Mouse (Mus musculus): ENCODE results near the gene Il31ra.
"Not testable (repeated sequence)": the region's sequence is repeated elsewhere in the genome, so short reads cannot be mapped to it uniquely, and the experiment has no call there.

Gene Il31ra

GRCm38 (mm10) chr13:112594260-112594659, at the start of gene Il31ra:
TSS of gene Il31ra (minus strand) at chr13:112594360.
- DNase-seq: not testable (repeated sequence)

GRCm38 (mm10) chr13:112642897-112643296, 48.7 kb upstream of the Il31ra start:
- DNase-seq: no peak

GRCm38 (mm10) chr13:112639111-112639510, 45.0 kb upstream of the Il31ra start:
- no peak for DNase-seq

- no peak for DNase-seq
These were observed 42.3 kb upstream of the Il31ra start for GRCm38 (mm10) chr13:112636498-112636897.

- peak; percentile 6 to 16 for DNase-seq
These were observed 41.1 kb upstream of the Il31ra start for GRCm38 (mm10) chr13:112635174-112635837.

GRCm38 (mm10) chr13:112625566-112625965, 31.4 kb upstream of the Il31ra start:
- no peak for DNase-seq

GRCm38 (mm10) chr13:112624622-112625021, 30.5 kb upstream of the Il31ra start:
- no peak for DNase-seq

GRCm38 (mm10) chr13:112623656-112624055, 29.5 kb upstream of the Il31ra start:
- no peak for DNase-seq

- DNase-seq: no peak
These were observed 27.4 kb upstream of the Il31ra start for GRCm38 (mm10) chr13:112621592-112621991.

GRCm38 (mm10) chr13:112608606-112609005, 14.4 kb upstream of the Il31ra start:
- DNase-seq: no peak

GRCm38 (mm10) chr13:112604411-112604810, 10.3 kb upstream of the Il31ra start:
- DNase-seq: no peak

GRCm38 (mm10) chr13:112603839-112604238, 9.7 kb upstream of the Il31ra start:
- DNase-seq: no peak

GRCm38 (mm10) chr13:112602607-112603006, 8.4 kb upstream of the Il31ra start:
- DNase-seq: no peak

GRCm38 (mm10) chr13:112590254-112590653, 3.9 kb downstream of the Il31ra start:
- DNase-seq: no peak

- DNase-seq: no peak
These were observed 4.5 kb downstream of the Il31ra start for GRCm38 (mm10) chr13:112589625-112590024.

- no peak for DNase-seq
These were observed 9.5 kb downstream of the Il31ra start for GRCm38 (mm10) chr13:112584556-112585237.

GRCm38 (mm10) chr13:112582291-112582690, 11.9 kb downstream of the Il31ra start:
- no peak for DNase-seq

- no peak for DNase-seq
These were observed 12.4 kb downstream of the Il31ra start for GRCm38 (mm10) chr13:112581796-112582195.

- DNase-seq: no peak
These were observed 13.4 kb downstream of the Il31ra start for GRCm38 (mm10) chr13:112580590-112581320.

GRCm38 (mm10) chr13:112578041-112578440, 16.1 kb downstream of the Il31ra start:
- peak; percentile 100 for DNase-seq

- no peak for DNase-seq
These were observed 20.4 kb downstream of the Il31ra start for GRCm38 (mm10) chr13:112573800-112574199.

- DNase-seq: no peak
These were observed 23.4 kb downstream of the Il31ra start for GRCm38 (mm10) chr13:112570768-112571167.

- DNase-seq: no peak
These were observed 24.6 kb downstream of the Il31ra start for GRCm38 (mm10) chr13:112569606-112570005.

Measured in B cell, adult 2 months (primary cell).